Mouse (Mus musculus) lung, postnatal 0 days (tissue): ENCODE data around the gene Rnpep. TPM values are rescaled to one million over a fixed set of nuclear protein-coding genes. Genes with fewer than 3 reads are reported as not detected.

Experiments
- ATAC-seq: fragments of 200-750 bp; cut with Nextera tagmentation; 2 replicates; pipeline ENCODE4 v1.8.0; 2017; ENCODE audit warnings: moderate library complexity
- DNase-seq: peaks from one replicate; pipeline ENCODE4 v3.0.0-alpha.2; 2016; ENCODE audit warnings: low spot score
- H3K27ac ChIP-seq: fragments of 300-500 bp; sonication (generic); 2 replicates; pipeline ENCODE4 v1.5.1; 2014; ENCODE audit warnings: antibody characterized with exemption, mild to moderate bottlenecking, low read length, mixed read lengths
- H3K27me3 ChIP-seq: fragments of 300-500 bp; sonication (generic); replicated peaks from 2 replicates; pipeline ENCODE4 v1.6.1; 2014; ENCODE audit warnings: low read length, mixed read lengths; ENCODE audit not compliant: insufficient read depth
- H3K36me3 ChIP-seq: fragments of 300-500 bp; sonication (generic); 2 replicates; pipeline ENCODE4 v1.6.1; 2014; ENCODE audit warnings: low read length, mixed read lengths; ENCODE audit not compliant: insufficient read depth
- H3K4me1 ChIP-seq: fragments of 300-500 bp; sonication (generic); 2 replicates; pipeline ENCODE4 v1.6.1; 2014; ENCODE audit warnings: antibody characterized with exemption, low read depth, low read length, mixed read lengths; ENCODE audit not compliant: insufficient read depth
- H3K4me2 ChIP-seq: fragments of 300-500 bp; sonication (generic); replicated peaks from 2 replicates; pipeline ENCODE4 v1.6.1; 2014; ENCODE audit warnings: low read depth, mild to moderate bottlenecking, low read length, moderate library complexity, mixed read lengths
- H3K4me3 ChIP-seq: fragments of 300-500 bp; sonication (generic); 2 replicates; pipeline ENCODE4 v1.5.1; 2014; ENCODE audit warnings: low read depth, low read length
- H3K9ac ChIP-seq: fragments of 300-500 bp; sonication (generic); replicated peaks from 2 replicates; pipeline ENCODE4 v1.6.1; 2014; ENCODE audit warnings: low read depth, mild to moderate bottlenecking
- H3K9me3 ChIP-seq: fragments of 300-500 bp; sonication (generic); 2 replicates; pipeline ENCODE4 v1.6.1; 2016; ENCODE audit warnings: low read length, mixed read lengths
- CTCF ChIP-seq: IDR thresholded peaks from 2 replicates; pipeline ENCODE4 v1.5.1; 2016; ENCODE audit warnings: antibody characterized with exemption, mild to moderate bottlenecking
- EP300 ChIP-seq: IDR thresholded peaks from 2 replicates; pipeline ENCODE4 v1.6.1; 2016; ENCODE audit warnings: antibody characterized with exemption, mild to moderate bottlenecking, control low read depth
- WGBS: fragments of 180-500 bp; shearing (Covaris S2); extraction: QIAGEN DNeasy Blood & Tissue Kit; methylation state at CpG from one replicate; pipeline ENCODE4 v1.1.7; 2014; 5-methylcytosine and 5-hydroxymethylcytosine counted together
- polyA plus RNA-seq: library from polyadenylated mRNA; unstranded; fragments of >200 nt; fragmentation: Nextera tagmentation; extraction: Ambion mirVana; gene quantifications from 2 replicates; pipeline ENCODE4 v1.2.1, GENCODE M21; 2015

The Rnpep gene
- polyA plus RNA-seq, 1 experiment from 2014 or later: 50.2 TPM

DNA sequence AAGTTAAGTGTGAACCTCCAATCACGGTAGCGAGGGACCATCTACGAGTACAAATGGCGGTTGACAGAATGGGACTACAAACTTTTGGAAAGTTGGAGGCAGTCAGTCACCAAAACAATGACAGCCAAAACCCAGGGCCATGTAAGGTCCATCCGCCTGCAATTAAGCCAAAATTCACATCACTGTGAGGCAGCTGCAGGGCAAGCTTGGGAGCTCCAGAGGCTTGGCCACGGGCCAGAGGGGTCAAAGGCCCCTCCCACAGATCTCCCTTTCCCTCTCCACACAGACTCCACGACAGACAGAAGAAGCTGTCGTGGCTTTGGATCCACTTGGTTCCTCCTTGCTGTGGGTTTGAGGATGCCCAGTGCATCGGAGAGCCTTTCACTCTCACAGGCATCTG lies 20.6 kb downstream of the Rnpep start:
- no peaks in the 10 kb centered on the region for H3K27me3 ChIP-seq
- no peak overlapping the region for H3K4me2 ChIP-seq
- H3K4me3 ChIP-seq: no peak overlapping the region
- TF ChIP-seq EP300 (no peak), CTCF (no peak)
- WGBS: 73% methylated on average over 9 of the region's 9 CpGs
- no peaks in the 10 kb centered on the region for H3K9me3 ChIP-seq
- H3K4me1 ChIP-seq: no peaks in the 10 kb centered on the region
- ATAC-seq (no peak), DNase-seq (no peak)
- H3K9ac ChIP-seq: no peak overlapping the region
- no peak overlapping the region for H3K27ac ChIP-seq
- H3K36me3 ChIP-seq: peaks cover 19% of the 10 kb centered on the region; the same call in 1 of the 2 replicates

DNA sequence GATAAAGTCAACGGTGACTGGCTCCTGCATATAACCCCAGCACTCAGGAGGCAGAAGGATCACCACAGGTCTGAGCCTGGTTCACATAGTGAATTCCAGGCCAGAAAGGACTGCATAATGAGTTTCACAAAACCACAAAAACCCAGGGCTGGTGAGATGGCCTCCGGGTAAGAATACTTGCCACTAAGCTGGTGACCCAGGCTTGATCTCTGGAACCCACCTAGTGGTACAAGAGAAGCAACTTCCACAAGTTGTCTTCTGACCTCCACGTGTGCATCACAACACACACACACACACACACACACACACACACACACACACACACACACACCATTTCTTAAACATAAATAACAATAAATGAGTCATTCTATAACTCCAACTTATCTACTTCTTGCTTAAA lies 21.6 kb downstream of the Rnpep start:
- peaks cover 19% of the 10 kb centered on the region; the same call in 1 of the 2 replicates for H3K36me3 ChIP-seq
- no peaks in the 10 kb centered on the region for H3K27me3 ChIP-seq
- no peaks in the 10 kb centered on the region for H3K9me3 ChIP-seq
- no peak for DNase-seq
- no peak overlapping the region for H3K9ac ChIP-seq
- no peak for TF ChIP-seq EP300
- peak; percentile 28 for TF ChIP-seq CTCF
- H3K4me3 ChIP-seq: no peak overlapping the region
- no peaks in the 10 kb centered on the region for H3K4me1 ChIP-seq
- H3K27ac ChIP-seq: no peak overlapping the region
- no peak overlapping the region for H3K4me2 ChIP-seq
- no peak for ATAC-seq
- 82% methylated on average over 3 of the region's 3 CpGs for WGBS

DNA sequence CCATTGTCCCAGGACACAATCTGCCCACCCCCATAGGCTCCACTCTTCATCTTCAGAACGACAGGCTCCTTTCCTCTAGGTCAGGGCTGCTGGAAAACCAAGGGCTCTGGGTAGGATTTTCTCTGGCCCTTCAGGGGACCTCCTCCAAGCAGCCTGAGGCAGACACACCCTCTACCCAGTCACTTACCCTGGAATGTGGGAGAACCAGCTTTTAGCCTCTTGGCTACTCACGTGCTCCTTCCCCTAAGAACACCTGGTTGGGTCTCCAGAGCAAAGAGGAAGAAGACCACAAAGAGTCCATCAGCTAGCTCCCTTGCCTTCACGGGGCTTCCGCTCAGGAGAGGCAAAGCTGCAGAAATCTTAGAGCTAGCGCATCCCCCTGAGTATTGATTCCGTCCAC lies 23.0 kb downstream of the Rnpep start:
- Histone ChIP-seq H3K9ac (no peak overlapping the region), H3K4me3 (no peak overlapping the region), H3K27ac (peak overlapping the region; percentile 86), H3K4me2 (no peak overlapping the region), H3K9me3 (no peaks in the 10 kb centered on the region), H3K36me3 (peaks cover 15% of the 10 kb centered on the region; the same call in 1 of the 2 replicates), H3K4me1 (no peaks in the 10 kb centered on the region), H3K27me3 (no peaks in the 10 kb centered on the region)
- ATAC-seq (peak; percentile 77), DNase-seq (peak; percentile 94)
- TF ChIP-seq EP300 (peak; percentile 91), CTCF (no peak)
- 48% methylated on average over 6 of the region's 6 CpGs for whole genome bisulfite sequencing

DNA sequence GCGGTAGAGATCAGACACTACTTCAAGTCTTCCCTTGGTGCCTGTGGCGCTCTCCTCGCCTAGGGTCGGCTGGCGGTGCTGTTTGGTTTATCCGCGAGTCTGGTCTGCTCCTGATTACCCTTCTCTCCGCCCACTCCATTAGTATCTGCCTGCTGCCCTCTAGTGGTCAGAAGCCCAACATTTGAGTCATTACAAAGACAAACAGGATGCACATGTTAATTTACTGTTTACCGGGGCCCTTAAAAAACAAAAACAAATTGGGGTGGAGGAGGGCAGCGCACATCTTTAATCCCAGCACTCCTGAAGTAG lies 24.8 kb downstream of the Rnpep start:
- WGBS: under 1% methylated on average over 10 of the region's 10 CpGs
- no peaks in the 10 kb centered on the region for H3K27me3 ChIP-seq
- peaks cover 5% of the 10 kb centered on the region; the same call in 1 of the 2 replicates for H3K36me3 ChIP-seq
- ATAC-seq (peak; percentile 57), DNase-seq (peak; percentile 94)
- no peaks in the 10 kb centered on the region for H3K9me3 ChIP-seq
- H3K9ac ChIP-seq: 0 out of 2 replicates have a peak overlapping the region, but pooled peaks have one; percentile 36
- TF ChIP-seq CTCF (peak; percentile 88), EP300 (no peak)
- peak overlapping the region; percentile 95 for H3K27ac ChIP-seq
- no peaks in the 10 kb centered on the region for H3K4me1 ChIP-seq
- H3K4me2 ChIP-seq: peak overlapping the region; percentile 63
- H3K4me3 ChIP-seq: peak overlapping the region; percentile 28

DNA sequence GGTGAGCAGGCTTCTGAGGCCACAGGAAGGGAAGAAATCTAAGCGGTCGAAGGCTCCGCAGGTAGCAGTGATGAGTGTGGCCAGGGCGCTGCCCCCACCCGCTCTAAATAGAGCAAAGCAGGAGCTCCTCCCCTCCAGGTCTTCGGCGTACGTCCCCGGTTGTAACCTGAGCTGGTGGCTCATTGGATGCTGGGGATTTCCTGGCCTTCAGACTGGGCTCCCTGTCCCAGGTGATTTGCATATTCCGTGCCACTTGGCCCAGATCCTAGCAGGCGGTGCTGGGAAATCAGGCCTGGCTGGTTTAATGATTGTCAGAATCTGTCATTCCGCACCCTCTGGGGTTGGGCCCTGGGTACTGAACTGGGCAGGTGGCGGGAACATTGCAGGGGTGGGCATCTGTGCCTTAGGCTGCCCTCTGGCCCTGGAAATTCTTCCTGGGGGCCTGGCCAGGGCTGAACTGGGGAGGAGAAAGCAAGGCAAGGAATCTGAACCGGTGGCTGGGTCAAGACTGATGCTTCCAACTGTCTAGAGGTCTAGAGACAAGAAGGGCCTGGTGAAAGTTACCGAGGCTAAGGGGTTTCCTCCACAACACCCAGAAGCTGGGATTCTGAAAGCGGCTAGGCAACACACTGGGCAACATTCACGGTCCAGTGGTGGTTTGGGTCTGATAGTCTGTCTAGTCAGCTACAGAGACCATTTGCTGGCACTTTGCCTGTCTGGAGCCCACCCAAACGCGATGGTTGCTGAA lies 25.3 kb downstream of the Rnpep start, which contains the start of gene Elf3:
TSS of gene Elf3 (minus strand) at position 189 of the 748 bp plus-strand sequence.
- Histone ChIP-seq H3K27me3 (no peaks in the 10 kb centered on the region), H3K9ac (peak within 1 kb of the TSS; percentile 36; the same call in 1 of the 2 replicates), H3K36me3 (peaks cover 1% of the 10 kb centered on the region; the same call in 1 of the 2 replicates), H3K4me3 (peak within 1 kb of the TSS; percentile 28), H3K4me2 (peak within 1 kb of the TSS; percentile 63), H3K9me3 (no peaks in the 10 kb centered on the region), H3K4me1 (no peaks in the 10 kb centered on the region), H3K27ac (peak within 1 kb of the TSS; percentile 95)
- DNase-seq (peak; percentile 95), ATAC-seq (peak; percentile 89)
- 18% methylated on average over 19 of the region's 19 CpGs for WGBS
- TF ChIP-seq CTCF (peak; percentile 21), EP300 (no peak)

DNA sequence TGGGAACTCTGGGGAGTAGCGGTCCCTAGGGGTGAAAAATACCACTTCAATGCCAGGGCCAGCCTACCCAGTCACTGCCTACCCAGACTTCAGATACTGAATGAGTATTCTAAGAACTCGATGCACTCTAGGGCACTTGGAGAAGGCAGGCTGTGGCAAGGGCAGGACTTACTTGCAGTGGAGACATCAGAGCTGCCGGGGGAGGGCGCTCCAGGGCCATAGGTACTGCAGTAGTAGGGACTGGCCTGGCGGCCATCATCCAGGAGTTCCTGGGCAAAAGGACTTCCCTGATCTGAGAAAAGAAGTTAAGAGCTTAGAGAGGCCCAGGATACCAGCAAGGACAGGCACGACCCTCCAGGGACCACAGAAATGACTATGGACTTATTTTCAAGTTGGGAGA lies 27.6 kb downstream of the Rnpep start:
- 68% methylated on average over 6 of the region's 6 CpGs for WGBS

More for the DNA sequence above, 27.6 kb downstream of the Rnpep start:
- no peak overlapping the region for H3K9ac ChIP-seq
- ATAC-seq: peak; percentile 18; the same call in 1 of the 2 replicates
- H3K4me3 ChIP-seq: peak overlapping the region; percentile 28; the same call in 1 of the 2 replicates
- peak; percentile 75 for DNase-seq
- no peaks in the 10 kb centered on the region for H3K36me3 ChIP-seq
- no peaks in the 10 kb centered on the region for H3K9me3 ChIP-seq
- TF ChIP-seq CTCF: peak; percentile 63
- TF ChIP-seq EP300: no peak
- H3K27me3 ChIP-seq: no peaks in the 10 kb centered on the region
- H3K4me2 ChIP-seq: peak overlapping the region; percentile 57
- H3K4me1 ChIP-seq: peaks cover 5% of the 10 kb centered on the region; the same call in 1 of the 2 replicates
- no peak overlapping the region for H3K27ac ChIP-seq
